Comparison of ENCODE assay signal across 8 mouse cellular contexts in genomic region chr17:28009066-28009715, GRCm38 (mm10).
DNase-seq lines count a peak whose midpoint lies in the region; ATAC-seq and TF ChIP-seq lines count a peak whose summit lies in the region.

No protein-coding gene starts in this region.

- no peaks in the 10 kb centered on the region for H3K27me3 ChIP-seq in kidney, embryonic 15.5 days
- no peaks in the 10 kb centered on the region for H3K27me3 ChIP-seq in embryonic facial prominence, embryonic 14.5 days (replicated peaks; ENCODE audit: control insufficient read depth, insufficient read depth, low read length)
- peaks cover 6% of the 10 kb centered on the region; the same call in 1 of the 2 replicates for H3K27me3 ChIP-seq in liver, embryonic 12.5 days (replicated peaks)

- peak overlapping the region; percentile 58 for H3K4me2 ChIP-seq in kidney, embryonic 15.5 days
- H3K4me2 ChIP-seq in embryonic facial prominence, embryonic 14.5 days (ENCODE audit: low read depth, low read length), result peak overlapping the region; percentile 52
- H3K4me2 ChIP-seq in liver, embryonic 12.5 days, result peak overlapping the region; percentile 69

- peaks cover 7% of the 10 kb centered on the region; the same call in 1 of the 2 replicates for H3K36me3 ChIP-seq in kidney, embryonic 15.5 days
- H3K36me3 ChIP-seq in embryonic facial prominence, embryonic 14.5 days (ENCODE audit: control insufficient read depth, insufficient read depth, low read length), result 0 out of 2 replicates have a peak, but pooled peaks cover 4% of the 10 kb centered on the region
- H3K36me3 ChIP-seq in liver, embryonic 12.5 days, result peaks cover 27% of the 10 kb centered on the region

- no peaks in the 10 kb centered on the region for H3K9me3 ChIP-seq in kidney, embryonic 15.5 days (replicated peaks)
- no peaks in the 10 kb centered on the region for H3K9me3 ChIP-seq in embryonic facial prominence, embryonic 14.5 days (ENCODE audit: control insufficient read depth, low read length)
- no peaks in the 10 kb centered on the region for H3K9me3 ChIP-seq in liver, embryonic 12.5 days (replicated peaks)

- peaks cover 70% of the 10 kb centered on the region for H3K4me1 ChIP-seq in kidney, embryonic 15.5 days
- peaks cover 9% of the 10 kb centered on the region for H3K4me1 ChIP-seq in bone marrow, adult 2 months (ENCODE audit: control insufficient read depth, insufficient read depth, low read length)
- peaks cover 56% of the 10 kb centered on the region for H3K4me1 ChIP-seq in embryonic facial prominence, embryonic 14.5 days (ENCODE audit: control insufficient read depth, insufficient read depth, low read length)
- H3K4me1 ChIP-seq in liver, embryonic 12.5 days, result peaks cover 82% of the 10 kb centered on the region

- peak overlapping the region; percentile 92; the same call in 1 of the 2 replicates for H3K27ac ChIP-seq in kidney, embryonic 15.5 days
- H3K27ac ChIP-seq in bone marrow, adult 2 months (ENCODE audit: control insufficient read depth, insufficient read depth, low read depth, low read length, poor library complexity), result no peak overlapping the region
- H3K27ac ChIP-seq in embryonic facial prominence, embryonic 14.5 days (replicated peaks; ENCODE audit: low read depth, low read length), result peak overlapping the region; percentile 91; the same call in 1 of the 2 replicates
- H3K27ac ChIP-seq in liver, embryonic 12.5 days, result 0 out of 2 replicates have a peak overlapping the region, but pooled peaks have one; percentile 8

- no peak for ATAC-seq in kidney, embryonic 15.5 days (replicated peaks; ENCODE audit: low FRiP score)
- no peak for ATAC-seq in embryonic facial prominence, embryonic 14.5 days (ENCODE audit: low read depth)
- ATAC-seq in liver, embryonic 12.5 days, result no peak

- WGBS in kidney, embryonic 15.5 days, result 66% methylated on average over 10 of the region's 10 CpGs
- WGBS in bone marrow, adult 2 months, result 7% methylated on average over 10 of the region's 10 CpGs
- 80% methylated on average over 10 of the region's 10 CpGs for WGBS in embryonic facial prominence, embryonic 14.5 days
- 51% methylated on average over 10 of the region's 10 CpGs for WGBS in liver, embryonic 12.5 days (ENCODE audit: insufficient replicate concordance)

- no peak for DNase-seq in kidney, postnatal 4 days
- DNase-seq in embryonic facial prominence, embryonic 14.5 days (ENCODE audit: low spot score), result no peak
- DNase-seq in c-Kit-positive CD71-positive TER-119-positive erythroid progenitor cells, embryonic 14.5 days (ENCODE audit: low spot score), result no peak
- DNase-seq in cerebellum, postnatal 10 days, result no peak
- no peak for DNase-seq in cerebellum, adult 11-12 months

- TF ChIP-seq CTCF in bone marrow, adult 2 months (IDR thresholded peaks at IDR 0.05; ENCODE audit: control insufficient read depth, insufficient read depth, low read length), result no peak

- H3K9ac ChIP-seq in kidney, embryonic 15.5 days, result 0 out of 2 replicates have a peak overlapping the region, but pooled peaks have one; percentile 35
- H3K9ac ChIP-seq in embryonic facial prominence, embryonic 14.5 days (ENCODE audit: low read depth, low read length), result peak overlapping the region; percentile 20; the same call in 1 of the 2 replicates
- peak overlapping the region; percentile 59; the same call in 1 of the 2 replicates for H3K9ac ChIP-seq in liver, embryonic 12.5 days

- H3K4me3 ChIP-seq in kidney, embryonic 15.5 days (replicated peaks), result peak overlapping the region; percentile 29
- H3K4me3 ChIP-seq in bone marrow, adult 2 months (replicated peaks; ENCODE audit: control insufficient read depth, low read depth, low read length), result peak overlapping the region; percentile 41
- peak overlapping the region; percentile 27 for H3K4me3 ChIP-seq in embryonic facial prominence, embryonic 14.5 days (ENCODE audit: low read depth, low read length)
- H3K4me3 ChIP-seq in liver, embryonic 12.5 days, result peak overlapping the region; percentile 46

- no peak for TF ChIP-seq POLR2A in bone marrow, adult 2 months (IDR thresholded peaks at IDR 0.05; ENCODE audit: borderline replicate concordance, control insufficient read depth, low read depth, low read length)
